Mouse (Mus musculus) embryonic facial prominence, embryonic 13.5 days (tissue): ENCODE measurements around the gene Tmem131l. TPM values are rescaled to one million over a fixed set of nuclear protein-coding genes. Genes with fewer than 3 reads are reported as not detected.
A peak's percentile ranks its signal among the peaks of the same experiment; 100 is the strongest.

ENCODE experiments used
- ATAC-seq: fragments of 200-750 bp; cut with Nextera tagmentation; 2 replicates; pipeline ENCODE4 v1.8.0; 2017; ENCODE audit warnings: low read depth; ENCODE audit not compliant: insufficient number of reproducible peaks, insufficient read depth, low FRiP score, low TSS enrichment
- H3K27ac ChIP-seq: fragments of 300-500 bp; sonication (generic); 2 replicates; pipeline ENCODE4 v1.5.1; 2015; ENCODE audit warnings: moderate library complexity, mild to moderate bottlenecking, inconsistent platforms
- H3K27me3 ChIP-seq: fragments of 300-500 bp; sonication (generic); 2 replicates; pipeline ENCODE4 v1.6.1; 2015; ENCODE audit warnings: mild to moderate bottlenecking, inconsistent platforms
- H3K36me3 ChIP-seq: fragments of 300-500 bp; sonication (generic); 2 replicates; pipeline ENCODE4 v1.6.1; 2015; ENCODE audit warnings: mild to moderate bottlenecking, inconsistent platforms
- H3K4me1 ChIP-seq: fragments of 300-500 bp; sonication (generic); 2 replicates; pipeline ENCODE4 v1.6.1; 2015; ENCODE audit warnings: inconsistent platforms
- H3K4me2 ChIP-seq: fragments of 300-500 bp; sonication (generic); 2 replicates; pipeline ENCODE4 v1.6.1; 2015; ENCODE audit warnings: moderate library complexity, mild to moderate bottlenecking, inconsistent platforms
- H3K4me3 ChIP-seq: fragments of 300-500 bp; sonication (generic); 2 replicates; pipeline ENCODE4 v1.5.1; 2015; ENCODE audit warnings: mild to moderate bottlenecking, inconsistent platforms
- H3K9ac ChIP-seq: fragments of 300-500 bp; sonication (generic); 2 replicates; pipeline ENCODE4 v1.6.1; 2015; ENCODE audit warnings: mild to moderate bottlenecking, inconsistent platforms
- H3K9me3 ChIP-seq: fragments of 300-500 bp; sonication (generic); 2 replicates; pipeline ENCODE4 v1.6.1; 2016; ENCODE audit warnings: inconsistent platforms
- WGBS: fragments of 180-500 bp; shearing (Covaris S2); methylation state at CpG from one replicate; pipeline ENCODE4 v1.1.7; 2015; ENCODE audit warnings: mixed read lengths; 5-methylcytosine and 5-hydroxymethylcytosine counted together
- polyA plus RNA-seq: library from polyadenylated mRNA; unstranded; fragments of >200 nt; fragmentation: Nextera tagmentation; extraction: Ambion mirVana; gene quantifications from 2 replicates; pipeline ENCODE4 v1.2.1, GENCODE M21; 2015

The Tmem131l gene
- polyA plus RNA-seq, 1 experiment from 2014 or later = 67.4 TPM

GRCm38 (mm10) chr3:84028968-84029367 lies 11.0 kb downstream of the Tmem131l start:
- no peaks in the 10 kb centered on the region for H3K9me3 ChIP-seq
- no peak overlapping the region for H3K27ac ChIP-seq
- no peak overlapping the region for H3K4me3 ChIP-seq
- H3K4me1 ChIP-seq = peaks cover 30% of the 10 kb centered on the region
- WGBS = 86% methylated on average over 4 of the region's 4 CpGs
- H3K27me3 ChIP-seq = no peaks in the 10 kb centered on the region
- H3K9ac ChIP-seq = no peak overlapping the region
- H3K4me2 ChIP-seq = no peak overlapping the region
- no peak for ATAC-seq
- peaks cover 45% of the 10 kb centered on the region for H3K36me3 ChIP-seq

GRCm38 (mm10) chr3:84027691-84028159 lies 12.2 kb downstream of the Tmem131l start:
- Histone ChIP-seq H3K36me3 (peaks cover 45% of the 10 kb centered on the region), H3K4me3 (no peak overlapping the region), H3K4me1 (peaks cover 30% of the 10 kb centered on the region), H3K9me3 (no peaks in the 10 kb centered on the region), H3K9ac (no peak overlapping the region), H3K27me3 (no peaks in the 10 kb centered on the region), H3K27ac (no peak overlapping the region), H3K4me2 (no peak overlapping the region)
- ATAC-seq = no peak
- 56% methylated on average over 8 of the region's 8 CpGs for WGBS

- ATAC-seq = no peak
- no peaks in the 10 kb centered on the region for H3K27me3 ChIP-seq
- no peak overlapping the region for H3K9ac ChIP-seq
- H3K9me3 ChIP-seq = no peaks in the 10 kb centered on the region
- H3K4me1 ChIP-seq = peaks cover 55% of the 10 kb centered on the region
- 0 out of 2 replicates have a peak overlapping the region, but pooled peaks have one; percentile 16 for H3K27ac ChIP-seq
- H3K36me3 ChIP-seq = peaks cover 25% of the 10 kb centered on the region
- no peak overlapping the region for H3K4me2 ChIP-seq
- WGBS = 73% methylated on average over 12 of the region's 12 CpGs
- H3K4me3 ChIP-seq = no peak overlapping the region
These were observed 15.4 kb downstream of the Tmem131l start for GRCm38 (mm10) chr3:84024512-84025072.

GRCm38 (mm10) chr3:84022723-84023122 lies 17.3 kb downstream of the Tmem131l start:
- Histone ChIP-seq H3K9ac (no peak overlapping the region), H3K4me1 (peaks cover 51% of the 10 kb centered on the region), H3K9me3 (no peaks in the 10 kb centered on the region), H3K27me3 (no peaks in the 10 kb centered on the region), H3K4me3 (no peak overlapping the region), H3K27ac (peak overlapping the region; percentile 71), H3K4me2 (no peak overlapping the region), H3K36me3 (peaks cover 16% of the 10 kb centered on the region; the same call in 1 of the 2 replicates)
- peak; percentile 45; the same call in 1 of the 2 replicates for ATAC-seq
- 60% methylated on average over 5 of the region's 5 CpGs for WGBS

GRCm38 (mm10) chr3:84022201-84022584 lies 17.8 kb downstream of the Tmem131l start:
- ATAC-seq = no peak
- Histone ChIP-seq H3K4me3 (no peak overlapping the region), H3K4me1 (peaks cover 49% of the 10 kb centered on the region), H3K36me3 (peaks cover 16% of the 10 kb centered on the region; the same call in 1 of the 2 replicates), H3K9me3 (no peaks in the 10 kb centered on the region), H3K4me2 (no peak overlapping the region), H3K27me3 (no peaks in the 10 kb centered on the region), H3K9ac (no peak overlapping the region), H3K27ac (peak overlapping the region; percentile 71)
- 75% methylated on average over 6 of the region's 6 CpGs for WGBS

- Histone ChIP-seq H3K4me2 (no peak overlapping the region), H3K4me1 (peaks cover 49% of the 10 kb centered on the region), H3K9me3 (no peaks in the 10 kb centered on the region), H3K36me3 (peaks cover 16% of the 10 kb centered on the region; the same call in 1 of the 2 replicates), H3K27me3 (no peaks in the 10 kb centered on the region), H3K4me3 (no peak overlapping the region), H3K9ac (no peak overlapping the region; the same call in 1 of the 2 replicates), H3K27ac (no peak overlapping the region)
- no peak for ATAC-seq
- WGBS = 53% methylated on average over 8 of the region's 8 CpGs
These were observed 18.5 kb downstream of the Tmem131l start for GRCm38 (mm10) chr3:84021217-84022200.

GRCm38 (mm10) chr3:84020528-84020927 lies 19.4 kb downstream of the Tmem131l start:
- WGBS = 34% methylated on average over 3 of the region's 3 CpGs
- peaks cover 42% of the 10 kb centered on the region for H3K4me1 ChIP-seq
- no peak overlapping the region for H3K4me3 ChIP-seq

GRCm38 (mm10) chr3:84015484-84016016 lies 24.4 kb downstream of the Tmem131l start:
- WGBS = 82% methylated on average over 4 of the region's 4 CpGs
- ATAC-seq = no peak

More at GRCm38 (mm10) chr3:84020528-84020927, 19.4 kb downstream of the Tmem131l start:
- H3K27ac ChIP-seq = no peak overlapping the region
- no peak overlapping the region for H3K4me2 ChIP-seq
- H3K36me3 ChIP-seq = peaks cover 7% of the 10 kb centered on the region; the same call in 1 of the 2 replicates
- no peak overlapping the region for H3K9ac ChIP-seq
- ATAC-seq = no peak
- no peaks in the 10 kb centered on the region for H3K27me3 ChIP-seq
- no peaks in the 10 kb centered on the region for H3K9me3 ChIP-seq

GRCm38 (mm10) chr3:84010995-84011663 lies 28.8 kb downstream of the Tmem131l start:
- peaks cover 16% of the 10 kb centered on the region for H3K36me3 ChIP-seq
- peak overlapping the region; percentile 90 for H3K27ac ChIP-seq
- H3K4me2 ChIP-seq = no peak overlapping the region
- H3K9ac ChIP-seq = no peak overlapping the region
- no peaks in the 10 kb centered on the region for H3K9me3 ChIP-seq
- 44% methylated on average over 5 of the region's 5 CpGs for WGBS
- no peaks in the 10 kb centered on the region for H3K27me3 ChIP-seq
- no peak overlapping the region for H3K4me3 ChIP-seq
- no peak for ATAC-seq
- H3K4me1 ChIP-seq = peaks cover 36% of the 10 kb centered on the region

More at GRCm38 (mm10) chr3:84015484-84016016, 24.4 kb downstream of the Tmem131l start:
- H3K4me1 ChIP-seq = peaks cover 23% of the 10 kb centered on the region
- H3K4me2 ChIP-seq = no peak overlapping the region
- H3K27ac ChIP-seq = no peak overlapping the region
- H3K9ac ChIP-seq = no peak overlapping the region
- no peak overlapping the region for H3K4me3 ChIP-seq
- H3K9me3 ChIP-seq = no peaks in the 10 kb centered on the region
- peaks cover 23% of the 10 kb centered on the region for H3K36me3 ChIP-seq
- H3K27me3 ChIP-seq = no peaks in the 10 kb centered on the region

GRCm38 (mm10) chr3:84005989-84006388 lies 34.0 kb downstream of the Tmem131l start:
- peaks cover 42% of the 10 kb centered on the region for H3K4me1 ChIP-seq
- no peaks in the 10 kb centered on the region for H3K27me3 ChIP-seq
- WGBS = 80% methylated on average over 7 of the region's 7 CpGs
- no peaks in the 10 kb centered on the region; the same call in 1 of the 2 replicates for H3K36me3 ChIP-seq
- no peak for ATAC-seq
- no peak overlapping the region for H3K4me3 ChIP-seq
- H3K27ac ChIP-seq = no peak overlapping the region
- H3K9me3 ChIP-seq = no peaks in the 10 kb centered on the region
- no peak overlapping the region for H3K9ac ChIP-seq
- H3K4me2 ChIP-seq = no peak overlapping the region
